Mouse (Mus musculus): Measurements from ENCODE around the gene Dolpp1.

GRCm38 (mm10) chr2:30414681-30415080, 22.6 kb downstream of the Dolpp1 start:
- TF ChIP-seq CTCF (IDR thresholded peaks at IDR 0.05) (no peak), EP300 (IDR thresholded peaks at IDR 0.05) (no peak)

Measured in lung, postnatal 0 days (tissue).